Mouse (Mus musculus): ENCODE data around the gene Snai1. TPM values are rescaled to one million over a fixed set of nuclear protein-coding genes. Genes with fewer than 3 reads are reported as not detected.

Gene Snai1
- polyA plus RNA-seq, 2 experiments = 67.9 to 123 TPM

- 35% methylated on average over 10 of the region's 10 CpGs for WGBS
- H3K27ac ChIP-seq (replicated peaks; ENCODE audit: low read depth, low read length) = no peak overlapping the region
- peaks cover 17% of the 10 kb centered on the region for H3K4me1 ChIP-seq (ENCODE audit: control insufficient read depth, insufficient read depth, low read length)
- H3K4me3 ChIP-seq (replicated peaks; ENCODE audit: low read length) = no peak overlapping the region
- ATAC-seq (ENCODE audit: low FRiP score, low read depth) (no peak), DNase-seq (ENCODE audit: low spot score) (no peak)
- H3K9me3 ChIP-seq (ENCODE audit: control insufficient read depth, low read length) = no peaks in the 10 kb centered on the region
- peaks cover 23% of the 10 kb centered on the region for H3K36me3 ChIP-seq (ENCODE audit: control insufficient read depth, insufficient read depth, low read length)
- H3K4me2 ChIP-seq (replicated peaks; ENCODE audit: low read depth, low read length, severe bottlenecking) = no peak overlapping the region
- H3K9ac ChIP-seq (ENCODE audit: low read depth, low read length, severe bottlenecking) = no peak overlapping the region
- peaks cover 19% of the 10 kb centered on the region; the same call in 1 of the 2 replicates for H3K27me3 ChIP-seq (ENCODE audit: control insufficient read depth, insufficient read depth, low read length)
- TF ChIP-seq POLR2A (IDR thresholded peaks at IDR 0.05; ENCODE audit: borderline replicate concordance, extremely low read depth, insufficient read depth, insufficient read length) = no peak
These were observed 1.6 kb upstream of the Snai1 start for GRCm38 (mm10) chr2:167536320-167536945.

GRCm38 (mm10) chr2:167538671-167539306 is 794 bp downstream of the Snai1 start:
- H3K4me2 ChIP-seq (replicated peaks; ENCODE audit: low read depth, low read length, severe bottlenecking) = peak overlapping the region; percentile 82
- peaks cover 47% of the 10 kb centered on the region for H3K36me3 ChIP-seq (ENCODE audit: control insufficient read depth, insufficient read depth, low read length)
- DNase-seq (ENCODE audit: low spot score) (no peak), ATAC-seq (ENCODE audit: low FRiP score, low read depth) (no peak)
- peak overlapping the region; percentile 63 for H3K9ac ChIP-seq (ENCODE audit: low read depth, low read length, severe bottlenecking)
- peak overlapping the region; percentile 63 for H3K27ac ChIP-seq (replicated peaks; ENCODE audit: low read depth, low read length)
- TF ChIP-seq POLR2A (IDR thresholded peaks at IDR 0.05; ENCODE audit: borderline replicate concordance, extremely low read depth, insufficient read depth, insufficient read length) = no peak
- H3K4me3 ChIP-seq (replicated peaks; ENCODE audit: low read length) = peak overlapping the region; percentile 77
- 9% methylated on average over 31 of the region's 34 CpGs for WGBS
- peaks cover 19% of the 10 kb centered on the region; the same call in 1 of the 2 replicates for H3K27me3 ChIP-seq (ENCODE audit: control insufficient read depth, insufficient read depth, low read length)
- no peaks in the 10 kb centered on the region for H3K9me3 ChIP-seq (ENCODE audit: control insufficient read depth, low read length)
- H3K4me1 ChIP-seq (ENCODE audit: control insufficient read depth, insufficient read depth, low read length) = peaks cover 40% of the 10 kb centered on the region

- H3K27me3 ChIP-seq (ENCODE audit: control insufficient read depth, insufficient read depth, low read length) = peaks cover 19% of the 10 kb centered on the region; the same call in 1 of the 2 replicates
- no peaks in the 10 kb centered on the region for H3K9me3 ChIP-seq (ENCODE audit: control insufficient read depth, low read length)
- WGBS = 8% methylated on average over 14 of the region's 14 CpGs
- peak overlapping the region; percentile 82 for H3K4me2 ChIP-seq (replicated peaks; ENCODE audit: low read depth, low read length, severe bottlenecking)
- TF ChIP-seq POLR2A (IDR thresholded peaks at IDR 0.05; ENCODE audit: borderline replicate concordance, extremely low read depth, insufficient read depth, insufficient read length) = no peak
- H3K27ac ChIP-seq (replicated peaks; ENCODE audit: low read depth, low read length) = peak overlapping the region; percentile 80
- peak; percentile 35 for ATAC-seq (ENCODE audit: low FRiP score, low read depth)
- H3K4me3 ChIP-seq (replicated peaks; ENCODE audit: low read length) = peak overlapping the region; percentile 77
- peaks cover 47% of the 10 kb centered on the region for H3K36me3 ChIP-seq (ENCODE audit: control insufficient read depth, insufficient read depth, low read length)
- H3K4me1 ChIP-seq (ENCODE audit: control insufficient read depth, insufficient read depth, low read length) = peaks cover 49% of the 10 kb centered on the region
- H3K9ac ChIP-seq (ENCODE audit: low read depth, low read length, severe bottlenecking) = peak overlapping the region; percentile 63
- no peak for DNase-seq (ENCODE audit: low spot score)
These were observed 1.8 kb downstream of the Snai1 start for GRCm38 (mm10) chr2:167539536-167540476.

- H3K4me3 ChIP-seq (replicated peaks; ENCODE audit: low read length) = peak overlapping the region; percentile 77
- H3K4me2 ChIP-seq (replicated peaks; ENCODE audit: low read depth, low read length, severe bottlenecking) = peak overlapping the region; percentile 82
- TF ChIP-seq POLR2A (IDR thresholded peaks at IDR 0.05; ENCODE audit: borderline replicate concordance, extremely low read depth, insufficient read depth, insufficient read length) = no peak
- H3K27ac ChIP-seq (replicated peaks; ENCODE audit: low read depth, low read length) = peak overlapping the region; percentile 80
- no peak for DNase-seq (ENCODE audit: low spot score)
- H3K4me1 ChIP-seq (ENCODE audit: control insufficient read depth, insufficient read depth, low read length) = peaks cover 49% of the 10 kb centered on the region
- no peaks in the 10 kb centered on the region for H3K9me3 ChIP-seq (ENCODE audit: control insufficient read depth, low read length)
- H3K27me3 ChIP-seq (ENCODE audit: control insufficient read depth, insufficient read depth, low read length) = peaks cover 19% of the 10 kb centered on the region; the same call in 1 of the 2 replicates
- H3K36me3 ChIP-seq (ENCODE audit: control insufficient read depth, insufficient read depth, low read length) = peaks cover 47% of the 10 kb centered on the region
- 4% methylated on average over 12 of the region's 12 CpGs for WGBS
- ATAC-seq (ENCODE audit: low FRiP score, low read depth) = no peak
- peak overlapping the region; percentile 63 for H3K9ac ChIP-seq (ENCODE audit: low read depth, low read length, severe bottlenecking)
These were observed 2.6 kb downstream of the Snai1 start for GRCm38 (mm10) chr2:167540477-167541110.

Measured in limb, embryonic 14.5 days (tissue).